Mouse (Mus musculus): ENCODE results near the gene Rufy2. TPM values are rescaled to one million over a fixed set of nuclear protein-coding genes. Genes with fewer than 3 reads are reported as not detected.
A peak's percentile ranks its signal among the peaks of the same experiment; 100 is the strongest.

The Rufy2 gene
- total RNA-seq (2014; fragmentation: Nextera tagmentation) (4.7 and 6.5 TPM in 2 replicates), total RNA-seq (2017) (5.8 and 5.9 TPM in 2 replicates), polyA plus RNA-seq (2012) (0.47 and 0.57 TPM in 2 replicates)

DNA sequence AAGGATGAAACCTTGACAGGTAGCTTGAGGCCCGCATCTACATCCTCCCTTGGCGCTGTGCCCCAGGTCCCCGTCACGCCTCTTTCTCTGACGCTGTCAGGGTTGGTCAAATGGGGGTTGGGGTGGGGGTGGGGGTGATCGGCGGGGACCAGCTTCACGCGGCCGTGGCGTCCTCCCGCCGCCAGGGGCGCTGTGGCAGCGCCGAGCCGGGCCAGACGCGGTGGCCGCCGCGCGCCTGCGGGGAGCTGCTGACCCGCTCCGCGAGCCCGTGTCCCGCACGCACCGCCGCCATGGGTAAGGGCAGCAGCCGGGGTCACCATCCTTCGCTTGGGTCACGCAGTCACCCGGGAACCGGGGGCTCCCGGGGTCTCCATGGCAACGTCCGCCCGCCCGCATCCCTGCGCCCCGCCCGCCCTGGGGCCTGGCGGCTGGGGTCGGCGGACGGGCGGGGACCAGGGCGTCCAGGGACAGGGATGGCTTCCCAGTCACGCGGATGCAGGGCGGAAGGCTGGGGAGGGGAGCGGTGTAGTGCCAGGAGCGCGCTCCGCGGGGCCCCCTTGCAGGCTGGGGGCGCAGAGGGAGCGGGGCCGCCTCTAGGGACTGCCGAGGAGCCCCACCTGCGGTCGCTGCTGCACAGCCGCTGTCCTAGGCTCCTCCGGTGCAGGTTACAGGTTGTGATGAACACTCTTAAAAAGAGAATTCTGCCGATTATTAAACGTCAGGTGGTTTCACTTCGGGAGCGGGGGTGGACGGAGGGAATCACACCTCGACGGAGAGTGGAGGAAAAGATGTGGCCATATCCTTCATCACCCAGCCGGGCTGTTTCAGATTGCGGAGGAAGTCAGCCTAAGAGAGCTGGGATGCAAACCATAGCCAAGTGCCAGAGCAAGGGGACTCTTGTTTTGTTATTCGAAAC, at the start of gene Rufy2:
Rufy2 (plus strand) TSS at position 185 of the 916 bp plus-strand sequence.
- ATAC-seq (ENCODE audit: extremely low read depth, insufficient number of reproducible peaks, low FRiP score, poor library complexity, severe bottlenecking), result 0 out of 2 replicates have a peak, but pooled peaks have one; percentile 28
- no peak for TF ChIP-seq GATA2 (IDR thresholded peaks at IDR 0.05; ENCODE audit: borderline replicate concordance, low read depth, low read length)
- peaks cover 26% of the 10 kb centered on the region for H3K36me3 ChIP-seq (replicated peaks)
- peaks cover 8% of the 10 kb centered on the region for H3K4me1 ChIP-seq (ENCODE audit: insufficient read depth, low read depth, low read length)
- peak; percentile 55 for DNase-seq (ENCODE audit: low spot score)
- H3K9me3 ChIP-seq (replicated peaks), result no peaks in the 10 kb centered on the region
- peak within 1 kb of the TSS; percentile 76 for H3K4me3 ChIP-seq (ENCODE audit: low read depth, low read length)
- H3K27me3 ChIP-seq (ENCODE audit: insufficient read depth, low read length), result no peaks in the 10 kb centered on the region

DNA sequence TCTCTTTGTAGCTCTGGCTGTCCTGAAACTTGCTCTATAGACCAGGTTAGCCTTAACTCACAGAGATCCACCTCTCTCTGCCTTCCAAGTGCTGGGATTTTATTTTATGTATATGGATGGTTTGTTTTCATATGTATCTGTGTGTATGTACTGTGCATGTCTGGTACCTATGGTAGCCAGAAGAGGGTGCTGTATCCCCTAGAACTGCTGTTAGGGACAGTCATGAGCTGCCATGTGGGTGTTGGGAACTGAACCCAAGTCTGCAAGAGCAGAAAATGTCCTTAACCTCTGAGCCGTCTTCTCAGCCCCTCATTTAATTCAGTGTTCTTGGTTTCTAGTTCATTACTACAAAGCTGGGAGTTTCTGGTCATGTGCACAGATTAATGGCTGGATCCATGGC, 47.6 kb upstream of the Rufy2 start:
- DNase-seq (ENCODE audit: low spot score) (no peak), ATAC-seq (ENCODE audit: extremely low read depth, insufficient number of reproducible peaks, low FRiP score, poor library complexity, severe bottlenecking) (no peak)
- Histone ChIP-seq H3K4me1 (ENCODE audit: insufficient read depth, low read depth, low read length) (no peaks in the 10 kb centered on the region), H3K9me3 (replicated peaks) (no peaks in the 10 kb centered on the region), H3K36me3 (replicated peaks) (peaks cover 58% of the 10 kb centered on the region), H3K4me3 (ENCODE audit: low read depth, low read length) (no peak overlapping the region), H3K27me3 (ENCODE audit: insufficient read depth, low read length) (no peaks in the 10 kb centered on the region)
- TF ChIP-seq TAL1 (conservative IDR thresholded peaks at IDR 0.05; ENCODE audit: low read depth, low read length) (no peak), GATA1 (IDR thresholded peaks at IDR 0.05; ENCODE audit: borderline replicate concordance, low read length) (no peak), GATA2 (IDR thresholded peaks at IDR 0.05; ENCODE audit: borderline replicate concordance, low read depth, low read length) (no peak), POLR2AphosphoS5 (IDR thresholded peaks at IDR 0.05; ENCODE audit: insufficient replicate concordance, low read depth, low read length) (no peak), CTCF (IDR thresholded peaks at IDR 0.05; ENCODE audit: low read depth, low read length) (no peak)

DNA sequence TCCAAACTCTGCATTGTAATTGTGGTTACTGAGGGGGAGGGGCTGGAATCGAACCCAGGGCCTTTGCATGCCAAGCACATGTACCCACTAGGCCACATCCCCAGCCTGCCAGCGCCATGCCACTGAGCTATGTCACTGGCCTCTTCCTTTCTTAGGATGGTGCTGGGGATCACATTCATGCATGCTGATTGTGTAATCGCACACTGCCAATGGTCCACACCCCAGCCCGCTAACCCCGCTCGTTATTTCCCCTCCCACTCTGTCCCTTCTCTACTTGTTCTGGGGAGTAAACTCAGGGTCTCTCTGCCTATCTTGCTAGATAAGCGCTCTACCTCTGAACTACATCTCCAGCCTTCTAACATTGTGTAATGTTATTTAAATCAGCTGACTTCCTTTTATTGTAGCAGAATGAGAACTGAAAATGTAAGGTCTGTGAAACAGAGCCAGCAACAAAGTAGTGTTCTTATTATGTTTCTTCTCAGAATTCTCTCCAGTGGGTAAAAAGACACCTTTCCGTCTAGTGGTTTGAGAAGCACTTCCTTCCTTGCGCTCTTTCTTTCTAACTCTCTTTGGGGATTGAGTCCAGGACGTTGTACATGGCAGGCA, 34.9 kb upstream of the Rufy2 start:
- H3K4me3 ChIP-seq (ENCODE audit: low read depth, low read length), result no peak overlapping the region
- no peaks in the 10 kb centered on the region for H3K9me3 ChIP-seq (replicated peaks)
- peaks cover 46% of the 10 kb centered on the region for H3K36me3 ChIP-seq (replicated peaks)
- no peak for DNase-seq (ENCODE audit: low spot score)
- TF ChIP-seq POLR2AphosphoS5 (IDR thresholded peaks at IDR 0.05; ENCODE audit: insufficient replicate concordance, low read depth, low read length) (no peak), TAL1 (conservative IDR thresholded peaks at IDR 0.05; ENCODE audit: low read depth, low read length) (no peak), GATA2 (IDR thresholded peaks at IDR 0.05; ENCODE audit: borderline replicate concordance, low read depth, low read length) (no peak), CTCF (IDR thresholded peaks at IDR 0.05; ENCODE audit: low read depth, low read length) (no peak), GATA1 (IDR thresholded peaks at IDR 0.05; ENCODE audit: borderline replicate concordance, low read length) (no peak)
- H3K27me3 ChIP-seq (ENCODE audit: insufficient read depth, low read length), result no peaks in the 10 kb centered on the region
- ATAC-seq (ENCODE audit: extremely low read depth, insufficient number of reproducible peaks, low FRiP score, poor library complexity, severe bottlenecking), result no peak
- peaks cover 23% of the 10 kb centered on the region for H3K4me1 ChIP-seq (ENCODE audit: insufficient read depth, low read depth, low read length)

DNA sequence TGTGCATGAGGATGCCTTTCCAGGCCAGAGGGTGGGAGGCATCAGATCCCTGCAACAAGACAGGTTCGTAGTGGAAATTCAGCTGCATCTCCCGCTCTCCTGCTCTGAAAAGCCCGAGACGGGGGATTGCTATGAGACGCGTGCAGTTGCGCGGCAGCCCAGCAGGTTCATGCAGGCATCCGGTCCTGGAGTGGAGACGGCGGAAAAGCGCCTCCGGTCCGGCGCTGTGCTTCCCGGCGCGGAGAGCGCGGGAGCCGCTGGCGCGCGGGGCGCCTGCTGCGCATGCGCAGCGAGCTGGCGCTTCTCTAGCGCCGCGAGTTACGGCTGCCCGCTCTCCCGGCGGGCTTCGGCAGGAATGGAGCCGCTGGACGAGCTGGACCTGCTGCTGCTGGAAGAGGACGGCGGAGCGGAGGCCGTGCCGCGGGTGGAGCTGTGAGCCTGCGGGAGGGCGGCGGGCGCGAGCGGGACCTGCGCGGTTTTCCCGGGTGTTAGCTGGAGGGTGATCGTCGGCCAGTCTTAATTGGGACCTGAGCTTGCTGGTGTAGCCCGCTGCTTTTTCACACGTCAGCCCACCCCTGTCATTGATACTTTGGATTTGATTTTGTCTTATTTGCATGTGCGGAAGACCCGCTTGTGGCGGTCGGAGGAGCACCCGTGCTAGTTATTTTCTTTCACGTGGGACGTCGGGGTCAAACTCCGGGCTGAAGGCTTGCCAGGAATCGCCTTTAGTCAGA, 33.1 kb upstream of the Rufy2 start, which contains the start of gene Dna2:
Dna2 (plus strand) TSS at position 289 of the 734 bp plus-strand sequence.
- TF ChIP-seq CTCF (IDR thresholded peaks at IDR 0.05; ENCODE audit: low read depth, low read length) (no peak), TAL1 (conservative IDR thresholded peaks at IDR 0.05; ENCODE audit: low read depth, low read length) (no peak), GATA2 (IDR thresholded peaks at IDR 0.05; ENCODE audit: borderline replicate concordance, low read depth, low read length) (no peak), GATA1 (IDR thresholded peaks at IDR 0.05; ENCODE audit: borderline replicate concordance, low read length) (no peak), POLR2AphosphoS5 (IDR thresholded peaks at IDR 0.05; ENCODE audit: insufficient replicate concordance, low read depth, low read length) (no peak)
- peak within 1 kb of the TSS; percentile 77 for H3K4me3 ChIP-seq (ENCODE audit: low read depth, low read length)
- H3K36me3 ChIP-seq (replicated peaks), result peaks cover 54% of the 10 kb centered on the region
- DNase-seq (ENCODE audit: low spot score), result peak; percentile 58
- H3K4me1 ChIP-seq (ENCODE audit: insufficient read depth, low read depth, low read length), result peaks cover 26% of the 10 kb centered on the region
- H3K27me3 ChIP-seq (ENCODE audit: insufficient read depth, low read length), result no peaks in the 10 kb centered on the region
- ATAC-seq (ENCODE audit: extremely low read depth, insufficient number of reproducible peaks, low FRiP score, poor library complexity, severe bottlenecking), result peak; percentile 49
- no peaks in the 10 kb centered on the region for H3K9me3 ChIP-seq (replicated peaks)

DNA sequence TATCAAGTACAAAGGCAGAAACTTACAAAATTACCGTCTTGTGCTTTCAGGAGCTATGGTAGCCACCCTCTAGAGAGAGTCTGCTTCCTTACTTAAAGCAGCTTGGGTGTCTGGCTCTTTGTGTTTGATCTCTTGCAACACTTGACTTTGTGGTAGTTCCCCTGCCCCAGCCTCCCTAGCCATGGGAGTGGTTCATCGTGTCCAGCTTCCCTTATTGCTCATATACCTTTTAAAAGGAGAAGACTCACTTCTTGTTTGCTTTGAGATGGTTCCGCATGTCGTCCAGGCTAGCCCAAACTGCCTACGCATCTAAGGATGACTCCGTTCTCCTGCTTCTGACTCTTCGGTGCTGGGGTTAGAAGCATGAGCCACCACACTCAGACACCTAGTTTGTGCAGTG, 31.5 kb upstream of the Rufy2 start:
- ATAC-seq (ENCODE audit: extremely low read depth, insufficient number of reproducible peaks, low FRiP score, poor library complexity, severe bottlenecking) (no peak), DNase-seq (ENCODE audit: low spot score) (no peak)
- Histone ChIP-seq H3K4me1 (ENCODE audit: insufficient read depth, low read depth, low read length) (peaks cover 26% of the 10 kb centered on the region), H3K4me3 (ENCODE audit: low read depth, low read length) (no peak overlapping the region; the same call in 1 of the 2 replicates), H3K9me3 (replicated peaks) (no peaks in the 10 kb centered on the region), H3K27me3 (ENCODE audit: insufficient read depth, low read length) (no peaks in the 10 kb centered on the region), H3K36me3 (replicated peaks) (peaks cover 52% of the 10 kb centered on the region)
- TF ChIP-seq GATA1 (IDR thresholded peaks at IDR 0.05; ENCODE audit: borderline replicate concordance, low read length) (no peak), GATA2 (IDR thresholded peaks at IDR 0.05; ENCODE audit: borderline replicate concordance, low read depth, low read length) (no peak), POLR2AphosphoS5 (IDR thresholded peaks at IDR 0.05; ENCODE audit: insufficient replicate concordance, low read depth, low read length) (no peak), CTCF (IDR thresholded peaks at IDR 0.05; ENCODE audit: low read depth, low read length) (no peak)

DNA sequence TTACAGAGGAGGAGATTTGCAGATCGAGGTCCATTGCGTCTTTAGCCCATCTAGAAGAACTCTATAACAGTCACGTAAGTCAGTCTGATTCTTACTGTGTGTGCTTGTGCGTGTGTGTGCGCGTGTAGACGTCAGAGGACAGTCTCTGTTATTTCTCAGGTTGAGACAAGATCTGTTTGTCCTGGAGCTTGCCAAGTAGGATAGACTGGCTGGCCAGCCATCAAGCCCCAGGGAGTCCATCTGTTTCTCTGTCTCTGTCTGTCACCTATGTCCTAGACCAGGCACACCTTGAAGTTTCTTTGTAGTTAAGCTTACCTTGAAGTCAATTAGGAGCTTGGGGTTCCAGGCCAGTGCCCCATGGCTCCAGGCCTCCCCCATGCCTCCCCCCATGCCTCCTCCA, 16.1 kb upstream of the Rufy2 start:
- ATAC-seq (ENCODE audit: extremely low read depth, insufficient number of reproducible peaks, low FRiP score, poor library complexity, severe bottlenecking) (no peak), DNase-seq (ENCODE audit: low spot score) (no peak)
- Histone ChIP-seq H3K4me3 (ENCODE audit: low read depth, low read length) (no peak overlapping the region), H3K36me3 (replicated peaks) (peaks cover 89% of the 10 kb centered on the region), H3K9me3 (replicated peaks) (no peaks in the 10 kb centered on the region), H3K4me1 (ENCODE audit: insufficient read depth, low read depth, low read length) (no peaks in the 10 kb centered on the region), H3K27me3 (ENCODE audit: insufficient read depth, low read length) (no peaks in the 10 kb centered on the region)
- TF ChIP-seq GATA1 (IDR thresholded peaks at IDR 0.05; ENCODE audit: borderline replicate concordance, low read length) (no peak), CTCF (IDR thresholded peaks at IDR 0.05; ENCODE audit: low read depth, low read length) (no peak), GATA2 (IDR thresholded peaks at IDR 0.05; ENCODE audit: borderline replicate concordance, low read depth, low read length) (no peak), TAL1 (conservative IDR thresholded peaks at IDR 0.05; ENCODE audit: low read depth, low read length) (no peak), POLR2AphosphoS5 (IDR thresholded peaks at IDR 0.05; ENCODE audit: insufficient replicate concordance, low read depth, low read length) (no peak)
